Mouse (Mus musculus): ENCODE measurements around the gene Agap2. TPM values are rescaled to one million over a fixed set of nuclear protein-coding genes. Genes with fewer than 3 reads are reported as not detected.
A peak's percentile ranks its signal among the peaks of the same experiment; 100 is the strongest.

Gene Agap2
- polyA plus RNA-seq, 1 experiment from 2014 or later: 0.07 TPM

- peaks cover 16% of the 10 kb centered on the region for H3K36me3 ChIP-seq (ENCODE audit: control insufficient read depth, insufficient read depth, low read length)
- peak overlapping the region; percentile 77 for H3K9ac ChIP-seq (ENCODE audit: low read depth, low read length)
- no peaks in the 10 kb centered on the region for H3K9me3 ChIP-seq (ENCODE audit: control insufficient read depth, low read length)
- WGBS: 19% methylated on average over 5 of the region's 5 CpGs
- ATAC-seq (ENCODE audit: low FRiP score, low TSS enrichment): no peak
- peaks cover 5% of the 10 kb centered on the region for H3K27me3 ChIP-seq (ENCODE audit: control insufficient read depth, insufficient read depth, low read length)
- peak overlapping the region; percentile 85 for H3K4me2 ChIP-seq (replicated peaks; ENCODE audit: low read depth, low read length)
- peaks cover 11% of the 10 kb centered on the region for H3K4me1 ChIP-seq (ENCODE audit: control insufficient read depth, insufficient read depth, low read length)
- peak overlapping the region; percentile 73 for H3K27ac ChIP-seq (ENCODE audit: low read depth, low read length)
- peak overlapping the region; percentile 85 for H3K4me3 ChIP-seq (ENCODE audit: low read length)
Observed at GRCm38 (mm10) chr10:127042468-127043115, 32.5 kb upstream of the Agap2 start.

GRCm38 (mm10) chr10:127043187-127043586, 31.9 kb upstream of the Agap2 start:
- Histone ChIP-seq H3K27ac (ENCODE audit: low read depth, low read length) (peak overlapping the region; percentile 11; the same call in 1 of the 2 replicates), H3K4me3 (ENCODE audit: low read length) (peak overlapping the region; percentile 85; the same call in 1 of the 2 replicates), H3K4me1 (ENCODE audit: control insufficient read depth, insufficient read depth, low read length) (peaks cover 11% of the 10 kb centered on the region)

GRCm38 (mm10) chr10:127047954-127048353, 27.1 kb upstream of the Agap2 start, which contains the start of gene Cyp27b1:
TSS of gene Cyp27b1 (plus strand) at chr10:127048250.
- Histone ChIP-seq H3K27ac (ENCODE audit: low read depth, low read length) (no peak within 1 kb of the TSS), H3K4me2 (replicated peaks; ENCODE audit: low read depth, low read length) (peak within 1 kb of the TSS; percentile 8), H3K27me3 (ENCODE audit: control insufficient read depth, insufficient read depth, low read length) (peaks cover 32% of the 10 kb centered on the region), H3K9me3 (ENCODE audit: control insufficient read depth, low read length) (no peaks in the 10 kb centered on the region), H3K36me3 (ENCODE audit: control insufficient read depth, insufficient read depth, low read length) (peaks cover 16% of the 10 kb centered on the region), H3K4me3 (ENCODE audit: low read length) (peak within 1 kb of the TSS; percentile 22), H3K9ac (ENCODE audit: low read depth, low read length) (peak within 1 kb of the TSS; percentile 24; the same call in 1 of the 2 replicates), H3K4me1 (ENCODE audit: control insufficient read depth, insufficient read depth, low read length) (peaks cover 13% of the 10 kb centered on the region; the same call in 1 of the 2 replicates)
- 23% methylated on average over 5 of the region's 5 CpGs for WGBS
- no peak for ATAC-seq (ENCODE audit: low FRiP score, low TSS enrichment)

More at GRCm38 (mm10) chr10:127043187-127043586, 31.9 kb upstream of the Agap2 start:
- Histone ChIP-seq H3K27me3 (ENCODE audit: control insufficient read depth, insufficient read depth, low read length) (peaks cover 11% of the 10 kb centered on the region), H3K9me3 (ENCODE audit: control insufficient read depth, low read length) (no peaks in the 10 kb centered on the region), H3K36me3 (ENCODE audit: control insufficient read depth, insufficient read depth, low read length) (peaks cover 16% of the 10 kb centered on the region), H3K4me2 (replicated peaks; ENCODE audit: low read depth, low read length) (peak overlapping the region; percentile 85; the same call in 1 of the 2 replicates), H3K9ac (ENCODE audit: low read depth, low read length) (no peak overlapping the region)
- WGBS: 50% methylated on average over 6 of the region's 6 CpGs
- no peak; the same call in 1 of the 2 replicates for ATAC-seq (ENCODE audit: low FRiP score, low TSS enrichment)

GRCm38 (mm10) chr10:127048608-127049394, 26.3 kb upstream of the Agap2 start:
- Histone ChIP-seq H3K4me3 (ENCODE audit: low read length) (peak overlapping the region; percentile 22), H3K36me3 (ENCODE audit: control insufficient read depth, insufficient read depth, low read length) (peaks cover 10% of the 10 kb centered on the region), H3K9me3 (ENCODE audit: control insufficient read depth, low read length) (no peaks in the 10 kb centered on the region), H3K4me2 (replicated peaks; ENCODE audit: low read depth, low read length) (peak overlapping the region; percentile 8), H3K4me1 (ENCODE audit: control insufficient read depth, insufficient read depth, low read length) (peaks cover 9% of the 10 kb centered on the region; the same call in 1 of the 2 replicates), H3K9ac (ENCODE audit: low read depth, low read length) (peak overlapping the region; percentile 24; the same call in 1 of the 2 replicates), H3K27ac (ENCODE audit: low read depth, low read length) (no peak overlapping the region), H3K27me3 (ENCODE audit: control insufficient read depth, insufficient read depth, low read length) (peaks cover 32% of the 10 kb centered on the region)
- 4% methylated on average over 35 of the region's 35 CpGs for WGBS
- ATAC-seq (ENCODE audit: low FRiP score, low TSS enrichment): no peak

GRCm38 (mm10) chr10:127049395-127050118, 25.5 kb upstream of the Agap2 start:
- H3K27ac ChIP-seq (ENCODE audit: low read depth, low read length): no peak overlapping the region
- H3K4me2 ChIP-seq (replicated peaks; ENCODE audit: low read depth, low read length): peak overlapping the region; percentile 8
- peak overlapping the region; percentile 24; the same call in 1 of the 2 replicates for H3K9ac ChIP-seq (ENCODE audit: low read depth, low read length)
- peaks cover 32% of the 10 kb centered on the region for H3K27me3 ChIP-seq (ENCODE audit: control insufficient read depth, insufficient read depth, low read length)
- no peaks in the 10 kb centered on the region for H3K9me3 ChIP-seq (ENCODE audit: control insufficient read depth, low read length)
- 2% methylated on average over 29 of the region's 29 CpGs for WGBS
- ATAC-seq (ENCODE audit: low FRiP score, low TSS enrichment): peak; percentile 24; the same call in 1 of the 2 replicates
- H3K4me3 ChIP-seq (ENCODE audit: low read length): peak overlapping the region; percentile 22
- H3K4me1 ChIP-seq (ENCODE audit: control insufficient read depth, insufficient read depth, low read length): peaks cover 9% of the 10 kb centered on the region; the same call in 1 of the 2 replicates
- H3K36me3 ChIP-seq (ENCODE audit: control insufficient read depth, insufficient read depth, low read length): peaks cover 5% of the 10 kb centered on the region

- Histone ChIP-seq H3K27me3 (ENCODE audit: control insufficient read depth, insufficient read depth, low read length) (peaks cover 32% of the 10 kb centered on the region), H3K4me1 (ENCODE audit: control insufficient read depth, insufficient read depth, low read length) (peaks cover 9% of the 10 kb centered on the region; the same call in 1 of the 2 replicates), H3K9me3 (ENCODE audit: control insufficient read depth, low read length) (no peaks in the 10 kb centered on the region), H3K4me3 (ENCODE audit: low read length) (no peak overlapping the region), H3K27ac (ENCODE audit: low read depth, low read length) (no peak overlapping the region), H3K36me3 (ENCODE audit: control insufficient read depth, insufficient read depth, low read length) (no peaks in the 10 kb centered on the region; the same call in none of the 2 replicates), H3K9ac (ENCODE audit: low read depth, low read length) (no peak overlapping the region), H3K4me2 (replicated peaks; ENCODE audit: low read depth, low read length) (no peak overlapping the region)
- 20% methylated on average over 10 of the region's 10 CpGs for WGBS
- 0 out of 2 replicates have a peak, but pooled peaks have one; percentile 33 for ATAC-seq (ENCODE audit: low FRiP score, low TSS enrichment)
Observed at GRCm38 (mm10) chr10:127050119-127050474, 25.0 kb upstream of the Agap2 start.

GRCm38 (mm10) chr10:127054646-127055045, 20.4 kb upstream of the Agap2 start:
- no peak overlapping the region for H3K27ac ChIP-seq (ENCODE audit: low read depth, low read length)

GRCm38 (mm10) chr10:127055406-127055805, 19.7 kb upstream of the Agap2 start:
- Histone ChIP-seq H3K9me3 (ENCODE audit: control insufficient read depth, low read length) (no peaks in the 10 kb centered on the region), H3K27me3 (ENCODE audit: control insufficient read depth, insufficient read depth, low read length) (peaks cover 12% of the 10 kb centered on the region), H3K27ac (ENCODE audit: low read depth, low read length) (no peak overlapping the region), H3K36me3 (ENCODE audit: control insufficient read depth, insufficient read depth, low read length) (peaks cover 16% of the 10 kb centered on the region; the same call in 1 of the 2 replicates), H3K4me2 (replicated peaks; ENCODE audit: low read depth, low read length) (no peak overlapping the region), H3K4me1 (ENCODE audit: control insufficient read depth, insufficient read depth, low read length) (peaks cover 13% of the 10 kb centered on the region), H3K9ac (ENCODE audit: low read depth, low read length) (no peak overlapping the region), H3K4me3 (ENCODE audit: low read length) (no peak overlapping the region)
- 87% methylated on average over 8 of the region's 8 CpGs for WGBS
- no peak for ATAC-seq (ENCODE audit: low FRiP score, low TSS enrichment)

More at GRCm38 (mm10) chr10:127054646-127055045, 20.4 kb upstream of the Agap2 start:
- H3K9ac ChIP-seq (ENCODE audit: low read depth, low read length): no peak overlapping the region
- H3K4me3 ChIP-seq (ENCODE audit: low read length): no peak overlapping the region
- H3K36me3 ChIP-seq (ENCODE audit: control insufficient read depth, insufficient read depth, low read length): peaks cover 16% of the 10 kb centered on the region; the same call in 1 of the 2 replicates
- H3K4me2 ChIP-seq (replicated peaks; ENCODE audit: low read depth, low read length): no peak overlapping the region
- WGBS: 66% methylated on average over 4 of the region's 4 CpGs
- peaks cover 19% of the 10 kb centered on the region for H3K27me3 ChIP-seq (ENCODE audit: control insufficient read depth, insufficient read depth, low read length)
- ATAC-seq (ENCODE audit: low FRiP score, low TSS enrichment): no peak
- peaks cover 17% of the 10 kb centered on the region for H3K4me1 ChIP-seq (ENCODE audit: control insufficient read depth, insufficient read depth, low read length)
- no peaks in the 10 kb centered on the region for H3K9me3 ChIP-seq (ENCODE audit: control insufficient read depth, low read length)
